Mouse (Mus musculus) ES-E14 (cell line): Measurements from ENCODE around the gene Cd300lb. TPM values are rescaled to one million over a fixed set of nuclear protein-coding genes. Genes with fewer than 3 reads are reported as not detected.
A peak's percentile ranks its signal among the peaks of the same experiment; 100 is the strongest.

Experiments
- DNase-seq: peaks from one replicate; pipeline ENCODE4 v3.0.0-alpha.2; 2013; ENCODE audit warnings: low read depth, low spot score
- H3K27ac ChIP-seq: 2 replicates; pipeline ENCODE4 v1.5.1; 2012; ENCODE audit warnings: low read depth, mild to moderate bottlenecking, low read length, moderate library complexity, mixed read lengths; ENCODE audit not compliant: poor library complexity, insufficient read depth, severe bottlenecking
- H3K36me3 ChIP-seq: 2 replicates; pipeline ENCODE4 v1.6.1; 2012; ENCODE audit warnings: mild to moderate bottlenecking, low read length, moderate library complexity, mixed read lengths; ENCODE audit not compliant: control insufficient read depth, poor library complexity, insufficient read depth, severe bottlenecking
- H3K4me1 ChIP-seq, 2 experiments: fragments of 150-350 bp in 1 of 2; sonication (generic) in 1 of 2; 2 replicates each; pipeline ENCODE4 v1.6.1; 2012; ENCODE audit warnings: low read length in 2 of 2, mild to moderate bottlenecking in 1 of 2, mixed read lengths in 1 of 2; ENCODE audit not compliant: control insufficient read depth in 2 of 2, insufficient read depth in 2 of 2, poor library complexity in 1 of 2
- H3K4me3 ChIP-seq, 2 experiments: fragments of 150-350 bp in 1 of 2; sonication (generic) in 1 of 2; 2 replicates each; pipeline ENCODE4 v1.5.1; 2012; ENCODE audit warnings: low read length in 2 of 2, low read depth in 1 of 2, mild to moderate bottlenecking in 1 of 2, mixed read lengths in 1 of 2; ENCODE audit not compliant: insufficient read depth in 1 of 2, poor library complexity in 1 of 2, severe bottlenecking in 1 of 2
- H3K9ac ChIP-seq: 2 replicates; pipeline ENCODE4 v1.6.1; 2012; ENCODE audit warnings: low read depth, mild to moderate bottlenecking, low read length, mixed read lengths; ENCODE audit not compliant: poor library complexity, insufficient read depth, severe bottlenecking
- H3K9me3 ChIP-seq: fragments of 150-350 bp; sonication (generic); 2 replicates; pipeline ENCODE4 v1.6.1; 2012; ENCODE audit warnings: low read depth, mild to moderate bottlenecking, low read length; ENCODE audit not compliant: control insufficient read depth, insufficient read depth
- CHD2 ChIP-seq: IDR thresholded peaks from 2 replicates; pipeline ENCODE4 v1.6.1; 2014; ENCODE audit warnings: mild to moderate bottlenecking, low read depth, low read length, inconsistent platforms
- HCFC1 ChIP-seq: IDR thresholded peaks from 2 replicates; pipeline ENCODE4 v1.6.1; 2012; ENCODE audit warnings: low read length, inconsistent platforms, borderline replicate concordance; ENCODE audit not compliant: insufficient read depth
- MAFK ChIP-seq: IDR thresholded peaks from 2 replicates; pipeline ENCODE4 v1.6.1; 2014; ENCODE audit warnings: mild to moderate bottlenecking, low read depth, low read length, inconsistent platforms; ENCODE audit not compliant: insufficient read depth
- ZC3H11A ChIP-seq: IDR thresholded peaks from 2 replicates; pipeline ENCODE4 v1.6.1; 2012; ENCODE audit warnings: low read depth, mild to moderate bottlenecking, inconsistent platforms, low read length, borderline replicate concordance
- ZNF384 ChIP-seq: IDR thresholded peaks from 2 replicates; pipeline ENCODE4 v1.6.1; 2012; ENCODE audit warnings: low read depth, low read length, inconsistent platforms
- in situ Hi-C, 2 experiments: fragments of 600-800 bp; cut with MboI; formaldehyde crosslinking; loops; one replicate each; pipeline ENCODE4 v1.15.1; 2025; ENCODE audit warnings: low sequenced_read_pairs in 2 of 2, inconsistent platforms in 1 of 2; ENCODE audit not compliant: unreplicated experiment in 2 of 2
- total RNA-seq: library from RNA; depleted of rRNA; stranded (reverse); fragments of 300-350 nt; gene quantifications from 2 replicates; pipeline ENCODE4 v1.2.3, GENCODE M21; 2012; rRNA removed

Gene Cd300lb
- total RNA-seq, 1 experiment, result not detected

- Histone ChIP-seq H3K36me3 (peaks cover 7% of the 10 kb centered on the region; the same call in 1 of the 2 replicates), H3K4me3 (no peak overlapping the region), H3K9ac (peak overlapping the region; percentile 30; the same call in 1 of the 2 replicates), H3K4me1 (peaks cover 13 to 50% of the 10 kb centered on the region in 2 experiments), H3K27ac (peak overlapping the region; percentile 37; the same call in 1 of the 2 replicates), H3K9me3 (no peaks in the 10 kb centered on the region)
- DNase-seq, result no peak
- no peak for TF ChIP-seq CHD2
- TF ChIP-seq MAFK, result no peak
- TF ChIP-seq ZC3H11A, result no peak
- TF ChIP-seq HCFC1, result no peak
- TF ChIP-seq ZNF384, result no peak
- in situ Hi-C loops, result no loop called here
Measured at GRCm38 (mm10) chr11:114875301-114875801, 58.8 kb downstream of the Cd300lb start.

- in situ Hi-C loops, result no loop called here
- Histone ChIP-seq H3K4me1 (peaks cover 13 to 50% of the 10 kb centered on the region in 2 experiments), H3K36me3 (peaks cover 7% of the 10 kb centered on the region; the same call in 1 of the 2 replicates), H3K4me3 (no peak overlapping the region), H3K27ac (peak overlapping the region; percentile 82; the same call in 1 of the 2 replicates), H3K9me3 (no peaks in the 10 kb centered on the region), H3K9ac (no peak overlapping the region)
- TF ChIP-seq MAFK, result no peak
- DNase-seq, result no peak
Measured at GRCm38 (mm10) chr11:114874226-114875145, 59.7 kb downstream of the Cd300lb start.

- peaks cover 13 to 54% of the 10 kb centered on the region in 2 experiments for H3K4me1 ChIP-seq
- H3K9ac ChIP-seq, result 0 out of 2 replicates have a peak overlapping the region, but pooled peaks have one; percentile 13
- H3K27ac ChIP-seq, result peak overlapping the region; percentile 82
- in situ Hi-C loops, result no loop called here
- peaks cover 7% of the 10 kb centered on the region; the same call in 1 of the 2 replicates for H3K36me3 ChIP-seq
- no peaks in the 10 kb centered on the region for H3K9me3 ChIP-seq
- TF ChIP-seq ZNF384 (no peak), ZC3H11A (no peak), MAFK (no peak), CHD2 (no peak), HCFC1 (no peak)
- no peak for DNase-seq
- no peak overlapping the region for H3K4me3 ChIP-seq
Measured at GRCm38 (mm10) chr11:114873022-114873817, 61.0 kb downstream of the Cd300lb start.

Other genes with a start within 250 kb of the Cd300lb start
- 0.71 and 2.6 TPM in 2 replicates for gene Dnaic2, start 207.0 kb downstream of the Cd300lb start, total RNA-seq
- gene Kif19a, start 169.0 kb downstream of the Cd300lb start, total RNA-seq, result 0.90 and 1.1 TPM in 2 replicates
- 1.6 and 1.7 TPM in 2 replicates for gene Btbd17, start 138.4 kb downstream of the Cd300lb start, total RNA-seq
- 0.27 TPM in 1 of 2 replicates, not detected in the other for gene Gpr142, start 135.5 kb downstream of the Cd300lb start, total RNA-seq
- 35.9 and 36.5 TPM in 2 replicates for gene Gprc5c, start 83.2 kb downstream of the Cd300lb start, total RNA-seq
- 0.22 and 0.58 TPM in 2 replicates for gene Cd300a, start 44.3 kb downstream of the Cd300lb start, total RNA-seq
- gene Cd300c, start 34.8 kb upstream of the Cd300lb start, total RNA-seq, result not detected in 2 replicates
- gene Cd300ld, start 55.5 kb upstream of the Cd300lb start, total RNA-seq, result 0.09 TPM in 1 of 2 replicates, not detected in the other
- not detected in 2 replicates for gene Cd300c2, start 67.5 kb upstream of the Cd300lb start, total RNA-seq
- not detected in 2 replicates for gene Cd300ld2, start 81.8 kb upstream of the Cd300lb start, total RNA-seq
- gene Cd300ld4, start 92.6 kb upstream of the Cd300lb start, total RNA-seq, result not detected in 2 replicates
- not detected in 2 replicates for gene Cd300ld5, start 103.4 kb upstream of the Cd300lb start, total RNA-seq
- gene Cd300ld3, start 114.0 kb upstream of the Cd300lb start, total RNA-seq, result not detected in 2 replicates
- gene Cd300e, start 127.8 kb upstream of the Cd300lb start, total RNA-seq, result 0.09 and 0.11 TPM in 2 replicates
- gene Rab37, start 157.0 kb upstream of the Cd300lb start, total RNA-seq, result 0.67 and 0.85 TPM in 2 replicates
- gene Cd300lf, start 199.6 kb upstream of the Cd300lb start, total RNA-seq, result 0.40 and 0.42 TPM in 2 replicates
- gene Slc9a3r1, start 229.0 kb upstream of the Cd300lb start, total RNA-seq, result 40.3 and 43.9 TPM in 2 replicates